Mouse (Mus musculus) thymus, adult 18-20 months (tissue): ENCODE data around the gene Ubtf.

Experiments used
- DNase-seq, 2 experiments: peaks; one replicate each; pipeline ENCODE4 v3.0.0; 2022; ENCODE audit warnings: mixed read lengths in 2 of 2

Ubtf gene

GRCm38 (mm10) chr11:102317298-102317900, 2.1 kb downstream of the Ubtf start:
- DNase-seq = peak; percentile 52 to 53

GRCm38 (mm10) chr11:102316572-102317297, 2.8 kb downstream of the Ubtf start:
- peak; percentile 88 to 89 for DNase-seq

GRCm38 (mm10) chr11:102315690-102316571, 3.6 kb downstream of the Ubtf start:
- no peak for DNase-seq

- DNase-seq = no peak
These were observed 5.2 kb downstream of the Ubtf start for GRCm38 (mm10) chr11:102314321-102314720.

- DNase-seq = no peak
These were observed 7.0 kb downstream of the Ubtf start for GRCm38 (mm10) chr11:102312586-102312985.

- no peak for DNase-seq
These were observed 7.6 kb downstream of the Ubtf start for GRCm38 (mm10) chr11:102311966-102312365.

GRCm38 (mm10) chr11:102310768-102311695, 8.5 kb downstream of the Ubtf start:
- DNase-seq = no peak

- DNase-seq = no peak
These were observed 9.5 kb downstream of the Ubtf start for GRCm38 (mm10) chr11:102309821-102310617.

GRCm38 (mm10) chr11:102308979-102309378, 10.6 kb downstream of the Ubtf start:
- DNase-seq = peak; percentile 89 to 92

GRCm38 (mm10) chr11:102308104-102308503, 11.4 kb downstream of the Ubtf start:
- DNase-seq = no peak

GRCm38 (mm10) chr11:102305359-102305758, 14.2 kb downstream of the Ubtf start:
- DNase-seq = peak in 1 of 2 experiments; percentile 1

- DNase-seq = no peak
These were observed 15.4 kb downstream of the Ubtf start for GRCm38 (mm10) chr11:102304141-102304540.

- no peak for DNase-seq
These were observed 19.7 kb downstream of the Ubtf start for GRCm38 (mm10) chr11:102299839-102300238.

GRCm38 (mm10) chr11:102297577-102298556, 21.7 kb downstream of the Ubtf start:
- no peak for DNase-seq

- DNase-seq = peak; percentile 99 to 100
These were observed 22.8 kb downstream of the Ubtf start, which contains the start of gene Atxn7l3 for GRCm38 (mm10) chr11:102296491-102297472. Atxn7l3 (minus strand) TSS chr11:102296631.

GRCm38 (mm10) chr11:102295598-102296471, 23.7 kb downstream of the Ubtf start:
- peak; percentile 65 to 69 for DNase-seq

- peak; percentile 48 to 78 for DNase-seq
These were observed 24.5 kb downstream of the Ubtf start for GRCm38 (mm10) chr11:102294887-102295597.
